Mouse (Mus musculus): ENCODE data around the gene Cyp11a1. TPM values are rescaled to one million over a fixed set of nuclear protein-coding genes. Genes with fewer than 3 reads are reported as not detected.

The Cyp11a1 gene
- polyA plus RNA-seq, 1 experiment from 2014 or later: 0.51 TPM

DNA sequence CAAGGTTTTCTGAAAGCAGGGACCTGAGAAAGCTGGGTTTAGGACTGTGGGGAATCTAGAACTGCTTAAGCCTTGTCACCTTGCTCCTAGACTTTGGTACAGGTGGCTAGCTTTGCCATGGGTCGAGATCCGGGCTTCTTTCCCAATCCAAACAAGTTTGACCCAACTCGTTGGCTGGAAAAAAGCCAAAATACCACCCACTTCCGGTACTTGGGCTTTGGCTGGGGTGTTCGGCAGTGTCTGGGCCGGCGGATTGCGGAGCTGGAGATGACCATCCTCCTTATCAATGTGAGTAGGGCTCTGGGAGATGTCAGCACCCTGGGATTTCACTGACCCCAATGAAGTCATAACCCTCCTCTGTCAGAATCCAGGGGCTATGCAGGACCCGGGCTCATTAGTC lies 19.8 kb downstream of the Cyp11a1 start:
- Histone ChIP-seq H3K9ac (replicated peaks; ENCODE audit: low read length) (no peak overlapping the region), H3K4me3 (replicated peaks; ENCODE audit: low read depth, low read length) (no peak overlapping the region), H3K4me2 (ENCODE audit: low read length) (no peak overlapping the region), H3K4me1 (ENCODE audit: control insufficient read depth, insufficient read depth, low read length) (no peaks in the 10 kb centered on the region), H3K36me3 (ENCODE audit: control insufficient read depth, insufficient read depth, low read length) (no peaks in the 10 kb centered on the region), H3K27me3 (ENCODE audit: control insufficient read depth, insufficient read depth, low read length) (no peaks in the 10 kb centered on the region), H3K9me3 (ENCODE audit: control insufficient read depth, low read length) (no peaks in the 10 kb centered on the region), H3K27ac (replicated peaks; ENCODE audit: low read depth, low read length) (no peak overlapping the region)
- WGBS: 89% methylated on average over 9 of the region's 9 CpGs
- ATAC-seq (ENCODE audit: low FRiP score, low TSS enrichment): no peak
- no peak for DNase-seq

DNA sequence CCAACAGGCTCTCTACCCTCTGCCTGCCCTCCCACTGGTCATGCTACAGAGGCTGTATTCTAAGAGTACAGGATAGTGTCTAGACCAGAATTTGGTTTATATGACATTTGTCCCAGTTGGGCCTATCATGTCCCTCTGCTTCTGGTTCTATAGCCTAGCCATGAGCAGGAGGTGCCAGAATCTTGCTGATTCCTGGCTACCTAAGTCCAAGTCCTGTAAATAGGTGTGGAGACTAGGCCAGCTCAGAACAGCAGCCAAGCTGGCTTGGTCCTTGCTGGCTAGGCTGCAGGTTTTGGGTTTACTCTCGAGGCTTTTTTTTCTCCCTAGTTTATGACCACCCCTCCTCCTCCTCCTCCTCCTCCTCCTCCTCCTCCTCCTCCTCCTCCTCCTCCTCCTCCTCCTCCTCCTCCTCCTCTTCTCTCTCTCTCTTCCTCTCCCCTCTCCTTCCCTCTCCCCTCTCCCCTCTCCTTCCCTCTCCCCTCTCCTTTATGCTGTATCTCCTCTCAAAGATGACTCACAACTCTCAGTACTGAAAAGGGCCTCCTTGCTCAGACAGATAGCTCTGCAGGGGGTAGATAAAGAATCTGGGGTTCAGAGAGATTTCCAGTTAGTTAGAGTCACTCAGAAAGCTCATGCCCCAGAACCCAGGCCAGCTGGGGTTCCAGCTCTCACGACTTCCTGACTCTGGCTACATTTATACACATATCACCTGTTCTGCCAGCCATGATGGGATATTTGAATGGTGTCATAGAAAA lies 21.4 kb downstream of the Cyp11a1 start:
- H3K4me3 ChIP-seq (replicated peaks; ENCODE audit: low read depth, low read length): no peak overlapping the region
- no peak overlapping the region for H3K9ac ChIP-seq (replicated peaks; ENCODE audit: low read length)
- 55% methylated on average over 2 of the region's 2 CpGs for WGBS
- no peaks in the 10 kb centered on the region for H3K4me1 ChIP-seq (ENCODE audit: control insufficient read depth, insufficient read depth, low read length)
- ATAC-seq (ENCODE audit: low FRiP score, low TSS enrichment): no peak
- H3K9me3 ChIP-seq (ENCODE audit: control insufficient read depth, low read length): no peaks in the 10 kb centered on the region
- H3K27ac ChIP-seq (replicated peaks; ENCODE audit: low read depth, low read length): no peak overlapping the region
- no peak overlapping the region for H3K4me2 ChIP-seq (ENCODE audit: low read length)
- H3K27me3 ChIP-seq (ENCODE audit: control insufficient read depth, insufficient read depth, low read length): no peaks in the 10 kb centered on the region
- no peak for DNase-seq
- H3K36me3 ChIP-seq (ENCODE audit: control insufficient read depth, insufficient read depth, low read length): no peaks in the 10 kb centered on the region

DNA sequence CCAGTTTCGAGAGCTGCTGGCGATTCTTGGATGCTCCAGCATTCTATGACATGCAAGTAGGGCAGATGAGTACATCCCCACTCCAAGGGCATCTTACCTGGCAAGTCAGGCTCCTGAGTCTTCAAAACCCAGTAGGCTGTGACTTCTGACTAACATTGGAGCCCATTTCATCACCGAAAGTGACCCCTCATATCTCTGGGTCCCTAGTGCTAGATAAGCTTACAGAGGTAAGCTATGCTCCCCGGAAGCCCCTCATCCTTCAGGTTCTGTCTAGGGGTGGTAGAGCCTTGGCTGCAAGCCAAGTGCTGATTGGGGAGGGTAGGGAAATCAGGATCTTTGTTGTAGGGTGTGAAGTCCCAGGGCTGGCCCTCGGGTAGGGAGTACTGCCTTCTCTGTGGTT lies 22.6 kb downstream of the Cyp11a1 start:
- ATAC-seq (ENCODE audit: low FRiP score, low TSS enrichment) (no peak), DNase-seq (no peak)
- H3K9me3 ChIP-seq (ENCODE audit: control insufficient read depth, low read length): no peaks in the 10 kb centered on the region
- H3K4me3 ChIP-seq (replicated peaks; ENCODE audit: low read depth, low read length): no peak overlapping the region
- H3K4me2 ChIP-seq (ENCODE audit: low read length): no peak overlapping the region
- H3K9ac ChIP-seq (replicated peaks; ENCODE audit: low read length): no peak overlapping the region
- H3K4me1 ChIP-seq (ENCODE audit: control insufficient read depth, insufficient read depth, low read length): no peaks in the 10 kb centered on the region
- WGBS: 76% methylated on average over 5 of the region's 5 CpGs
- no peaks in the 10 kb centered on the region for H3K36me3 ChIP-seq (ENCODE audit: control insufficient read depth, insufficient read depth, low read length)
- H3K27me3 ChIP-seq (ENCODE audit: control insufficient read depth, insufficient read depth, low read length): no peaks in the 10 kb centered on the region
- no peak overlapping the region for H3K27ac ChIP-seq (replicated peaks; ENCODE audit: low read depth, low read length)

DNA sequence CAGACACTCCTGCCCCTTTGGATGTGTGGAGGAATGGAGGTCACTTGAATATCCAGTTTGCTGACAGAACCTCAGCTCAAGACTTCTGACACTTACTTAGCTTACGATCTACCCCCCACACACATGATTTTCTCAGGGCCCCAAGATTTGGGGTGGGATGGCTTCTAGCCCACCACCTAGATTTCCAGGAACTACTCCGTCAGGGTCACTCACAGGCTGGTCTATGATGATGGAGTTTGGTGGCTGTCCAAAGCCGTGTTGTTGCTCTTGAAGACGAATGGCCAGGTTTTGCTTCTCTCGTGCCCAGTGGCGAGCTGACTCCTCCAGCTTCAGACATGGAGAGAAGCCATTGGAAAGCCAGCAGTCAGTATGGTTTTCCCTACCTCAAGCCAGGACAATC lies 23.4 kb downstream of the Cyp11a1 start:
- 92% methylated on average over 6 of the region's 6 CpGs for WGBS
- Histone ChIP-seq H3K4me3 (replicated peaks; ENCODE audit: low read depth, low read length) (no peak overlapping the region), H3K4me1 (ENCODE audit: control insufficient read depth, insufficient read depth, low read length) (no peaks in the 10 kb centered on the region), H3K9me3 (ENCODE audit: control insufficient read depth, low read length) (no peaks in the 10 kb centered on the region), H3K27me3 (ENCODE audit: control insufficient read depth, insufficient read depth, low read length) (no peaks in the 10 kb centered on the region), H3K9ac (replicated peaks; ENCODE audit: low read length) (no peak overlapping the region), H3K36me3 (ENCODE audit: control insufficient read depth, insufficient read depth, low read length) (no peaks in the 10 kb centered on the region), H3K27ac (replicated peaks; ENCODE audit: low read depth, low read length) (no peak overlapping the region), H3K4me2 (ENCODE audit: low read length) (no peak overlapping the region)
- DNase-seq (no peak), ATAC-seq (ENCODE audit: low FRiP score, low TSS enrichment) (no peak)

DNA sequence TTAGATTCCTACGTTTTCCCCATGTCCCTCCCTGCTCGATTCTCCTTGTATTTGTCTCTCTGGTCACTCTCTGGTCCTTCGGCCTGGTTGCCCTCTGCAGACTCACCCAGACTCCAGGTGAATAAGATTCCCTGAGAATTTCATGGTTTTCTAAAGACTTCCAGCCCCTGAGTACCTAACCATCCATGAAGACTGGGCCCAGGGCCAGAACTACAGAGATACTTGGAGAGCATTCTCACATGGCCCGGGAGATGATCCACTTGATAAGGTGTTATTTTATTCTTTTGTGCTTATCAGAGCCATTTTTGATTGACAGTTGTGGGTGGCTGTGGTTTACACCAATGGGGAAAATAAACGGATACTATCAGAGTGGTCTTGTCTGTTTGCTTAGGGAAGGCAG lies 25.7 kb downstream of the Cyp11a1 start:
- 82% methylated on average over 5 of the region's 5 CpGs for WGBS
- H3K27me3 ChIP-seq (ENCODE audit: control insufficient read depth, insufficient read depth, low read length): no peaks in the 10 kb centered on the region
- ATAC-seq (ENCODE audit: low FRiP score, low TSS enrichment) (no peak), DNase-seq (no peak)
- H3K27ac ChIP-seq (replicated peaks; ENCODE audit: low read depth, low read length): no peak overlapping the region
- no peak overlapping the region for H3K4me3 ChIP-seq (replicated peaks; ENCODE audit: low read depth, low read length)
- H3K9ac ChIP-seq (replicated peaks; ENCODE audit: low read length): no peak overlapping the region
- no peaks in the 10 kb centered on the region for H3K9me3 ChIP-seq (ENCODE audit: control insufficient read depth, low read length)
- H3K4me2 ChIP-seq (ENCODE audit: low read length): no peak overlapping the region
- H3K4me1 ChIP-seq (ENCODE audit: control insufficient read depth, insufficient read depth, low read length): no peaks in the 10 kb centered on the region
- H3K36me3 ChIP-seq (ENCODE audit: control insufficient read depth, insufficient read depth, low read length): no peaks in the 10 kb centered on the region

DNA sequence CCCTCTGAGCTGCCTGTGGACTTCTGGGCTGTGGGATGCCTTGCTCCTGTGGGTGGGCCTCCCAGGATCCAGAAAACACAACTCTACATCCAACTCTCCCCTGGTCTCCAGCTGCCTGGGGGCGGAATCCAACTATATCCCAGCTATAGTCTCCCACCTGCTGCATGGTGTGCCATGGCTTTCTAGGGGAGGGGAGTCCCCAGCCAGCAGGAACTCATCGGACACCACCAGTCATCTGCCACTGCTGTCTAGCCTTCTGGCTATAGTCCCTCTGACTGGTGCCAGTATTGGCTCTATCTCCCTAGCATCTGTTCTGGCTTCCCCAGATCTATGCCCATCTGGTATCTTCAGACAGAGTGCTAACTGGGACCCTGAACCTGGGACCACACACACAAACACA lies 29.3 kb downstream of the Cyp11a1 start:
- ATAC-seq (ENCODE audit: low FRiP score, low TSS enrichment): no peak
- H3K27ac ChIP-seq (replicated peaks; ENCODE audit: low read depth, low read length): no peak overlapping the region
- H3K4me3 ChIP-seq (replicated peaks; ENCODE audit: low read depth, low read length): no peak overlapping the region
- peaks cover under 1% of the 10 kb centered on the region; the same call in 1 of the 2 replicates for H3K4me1 ChIP-seq (ENCODE audit: control insufficient read depth, insufficient read depth, low read length)
- DNase-seq: no peak
- H3K9ac ChIP-seq (replicated peaks; ENCODE audit: low read length): no peak overlapping the region
- no peaks in the 10 kb centered on the region for H3K27me3 ChIP-seq (ENCODE audit: control insufficient read depth, insufficient read depth, low read length)
- no peaks in the 10 kb centered on the region for H3K36me3 ChIP-seq (ENCODE audit: control insufficient read depth, insufficient read depth, low read length)
- WGBS: 69% methylated on average over 2 of the region's 2 CpGs
- no peak overlapping the region for H3K4me2 ChIP-seq (ENCODE audit: low read length)
- no peaks in the 10 kb centered on the region for H3K9me3 ChIP-seq (ENCODE audit: control insufficient read depth, low read length)

DNA sequence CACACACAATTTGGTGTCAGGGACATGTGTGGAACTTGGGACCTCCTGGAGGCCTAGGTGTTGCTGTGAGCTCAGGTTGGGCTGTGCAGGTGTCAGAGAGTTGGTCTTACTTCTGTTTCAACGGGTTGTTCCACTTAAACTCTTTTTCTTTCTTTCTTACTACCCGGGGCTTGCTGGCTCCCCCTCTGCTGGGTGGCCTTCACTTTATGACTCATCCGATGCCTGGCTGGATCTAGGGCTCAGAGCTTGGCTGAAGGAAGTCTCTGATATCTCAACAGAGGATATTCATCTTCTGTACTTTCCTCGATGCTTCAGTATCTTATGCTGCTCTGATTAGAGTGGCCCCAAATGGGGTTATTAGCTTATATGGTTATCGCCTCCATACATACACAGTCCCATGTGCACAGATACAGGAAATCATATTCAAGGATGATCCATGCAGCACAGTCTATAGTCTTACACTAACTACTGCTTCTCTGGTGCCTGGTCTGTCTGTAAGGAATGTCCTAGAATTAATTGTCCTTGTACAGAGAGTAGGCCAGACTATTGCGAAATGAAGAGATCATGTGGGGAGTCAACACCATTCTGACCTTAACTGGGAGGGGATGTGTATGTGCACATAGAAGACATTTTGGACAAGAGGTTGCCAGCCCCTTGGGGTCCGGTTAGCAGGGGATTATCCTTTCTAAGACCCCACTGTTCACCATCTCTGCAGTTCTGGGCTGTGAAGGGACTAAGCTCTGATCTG lies 29.9 kb downstream of the Cyp11a1 start:
- H3K4me1 ChIP-seq (ENCODE audit: control insufficient read depth, insufficient read depth, low read length): peaks cover 7% of the 10 kb centered on the region
- H3K9me3 ChIP-seq (ENCODE audit: control insufficient read depth, low read length): no peaks in the 10 kb centered on the region
- no peak overlapping the region for H3K27ac ChIP-seq (replicated peaks; ENCODE audit: low read depth, low read length)
- no peak overlapping the region for H3K4me2 ChIP-seq (ENCODE audit: low read length)
- WGBS: 79% methylated on average over 7 of the region's 7 CpGs
- no peak overlapping the region for H3K9ac ChIP-seq (replicated peaks; ENCODE audit: low read length)
- H3K36me3 ChIP-seq (ENCODE audit: control insufficient read depth, insufficient read depth, low read length): no peaks in the 10 kb centered on the region
- no peak for ATAC-seq (ENCODE audit: low FRiP score, low TSS enrichment)
- no peak for DNase-seq
- H3K4me3 ChIP-seq (replicated peaks; ENCODE audit: low read depth, low read length): no peak overlapping the region
- no peaks in the 10 kb centered on the region for H3K27me3 ChIP-seq (ENCODE audit: control insufficient read depth, insufficient read depth, low read length)

DNA sequence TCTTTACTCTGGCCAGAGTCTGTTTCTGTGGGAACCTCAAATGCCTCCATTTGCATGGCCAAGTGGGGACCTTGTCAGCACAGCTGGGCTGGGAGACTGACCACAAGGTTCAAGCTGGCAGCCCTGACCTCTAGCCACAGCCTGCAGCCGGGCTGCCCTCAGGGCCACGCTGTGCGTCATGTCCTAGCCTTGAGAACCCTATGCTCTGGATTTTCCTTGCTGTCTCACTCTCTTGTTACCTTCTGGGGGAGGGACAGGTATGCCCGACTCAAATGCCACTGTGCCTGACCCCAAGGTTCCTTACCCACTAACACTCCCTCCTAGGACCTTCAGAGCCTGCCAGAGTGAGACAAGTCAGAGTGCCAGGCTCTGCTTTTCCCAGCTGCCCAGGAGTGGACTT lies 30.8 kb downstream of the Cyp11a1 start:
- Histone ChIP-seq H3K27ac (replicated peaks; ENCODE audit: low read depth, low read length) (no peak overlapping the region), H3K27me3 (ENCODE audit: control insufficient read depth, insufficient read depth, low read length) (no peaks in the 10 kb centered on the region), H3K4me2 (ENCODE audit: low read length) (no peak overlapping the region), H3K9ac (replicated peaks; ENCODE audit: low read length) (no peak overlapping the region), H3K36me3 (ENCODE audit: control insufficient read depth, insufficient read depth, low read length) (no peaks in the 10 kb centered on the region), H3K9me3 (ENCODE audit: control insufficient read depth, low read length) (no peaks in the 10 kb centered on the region), H3K4me1 (ENCODE audit: control insufficient read depth, insufficient read depth, low read length) (peaks cover 15% of the 10 kb centered on the region), H3K4me3 (replicated peaks; ENCODE audit: low read depth, low read length) (no peak overlapping the region)
- ATAC-seq (ENCODE audit: low FRiP score, low TSS enrichment): no peak
- 81% methylated on average over 4 of the region's 4 CpGs for WGBS
- DNase-seq: no peak

Measured in midbrain, embryonic 14.5 days (tissue).